Mouse (Mus musculus) adrenal gland, adult 18-20 months (tissue): ENCODE data around the gene Egln2. TPM values are rescaled to one million over a fixed set of nuclear protein-coding genes. Genes with fewer than 3 reads are reported as not detected.

ENCODE experiments used
- DNase-seq, 2 experiments: peaks; one replicate each; pipeline ENCODE4 v3.0.0; 2021 to 2022; ENCODE audit warnings: low spot score in 2 of 2
- total RNA-seq, 2 experiments: library from RNA; stranded (reverse); gene quantifications; 1 replicate in 1 of 2; 2 replicates in 1 of 2; pipeline ENCODE4 v1.2.3; 2021

The Egln2 gene
- total RNA-seq, 2 experiments from 2014 or later, result 76.0 to 106 TPM

GRCm38 (mm10) chr7:27178324-27179216 lies 12.0 kb upstream of the Egln2 start, which contains the start of gene Rab4b:
Rab4b (minus strand) TSS chr7:27178896.
- peak; percentile 93 to 96 for DNase-seq

- DNase-seq, result no peak
Observed at GRCm38 (mm10) chr7:27177942-27178323, 11.3 kb upstream of the Egln2 start.

GRCm38 (mm10) chr7:27174896-27175295 lies 8.3 kb upstream of the Egln2 start:
- DNase-seq, result no peak

GRCm38 (mm10) chr7:27174496-27174895 lies 7.9 kb upstream of the Egln2 start:
- no peak for DNase-seq

GRCm38 (mm10) chr7:27170981-27171380 lies 4.4 kb upstream of the Egln2 start:
- no peak for DNase-seq

- DNase-seq, result no peak
Observed at GRCm38 (mm10) chr7:27168371-27168770, 1.8 kb upstream of the Egln2 start.

- no peak for DNase-seq
Observed at GRCm38 (mm10) chr7:27167475-27168094, 983 bp upstream of the Egln2 start.

- DNase-seq, result peak; percentile 87 to 90
Observed at GRCm38 (mm10) chr7:27166229-27166613, 381 bp downstream of the Egln2 start.

- DNase-seq, result no peak
Observed at GRCm38 (mm10) chr7:27165696-27166095, 906 bp downstream of the Egln2 start.

- peak; percentile 70 to 79 for DNase-seq
Observed at GRCm38 (mm10) chr7:27165007-27165655, 1.5 kb downstream of the Egln2 start.

- DNase-seq, result peak; percentile 52 to 53
Observed at GRCm38 (mm10) chr7:27164112-27164947, 2.3 kb downstream of the Egln2 start.

GRCm38 (mm10) chr7:27163450-27163805 lies 3.2 kb downstream of the Egln2 start:
- DNase-seq, result no peak

- DNase-seq, result no peak
Observed at GRCm38 (mm10) chr7:27162780-27163449, 3.7 kb downstream of the Egln2 start.

- peak in 1 of 2 experiments; percentile 41 for DNase-seq
Observed at GRCm38 (mm10) chr7:27161744-27162143, 4.9 kb downstream of the Egln2 start.

GRCm38 (mm10) chr7:27160921-27161320 lies 5.7 kb downstream of the Egln2 start:
- no peak for DNase-seq

- DNase-seq, result peak; percentile 78 to 86
Observed at GRCm38 (mm10) chr7:27159882-27160281, 6.7 kb downstream of the Egln2 start.

GRCm38 (mm10) chr7:27159256-27159655 lies 7.3 kb downstream of the Egln2 start:
- no peak for DNase-seq

GRCm38 (mm10) chr7:27158171-27158570 lies 8.4 kb downstream of the Egln2 start:
- no peak for DNase-seq

- no peak for DNase-seq
Observed at GRCm38 (mm10) chr7:27156005-27156404, 10.6 kb downstream of the Egln2 start.

- DNase-seq, result no peak
Observed at GRCm38 (mm10) chr7:27153205-27153764, 13.3 kb downstream of the Egln2 start, which contains the start of gene Cyp2t4. Cyp2t4 (plus strand) TSS chr7:27153714.
